Mouse (Mus musculus): Measurements from ENCODE around the gene Sf3a2. TPM values are rescaled to one million over a fixed set of nuclear protein-coding genes. Genes with fewer than 3 reads are reported as not detected.

Sf3a2 gene
- total and polyA plus RNA-seq, 2 experiments from 2014 or later, result 20.4 to 66.4 TPM

- H3K36me3 ChIP-seq (ENCODE audit: insufficient read depth), result peaks cover 97% of the 10 kb centered on the region
- no peaks in the 10 kb centered on the region for H3K9me3 ChIP-seq (ENCODE audit: low read length)
- no peak overlapping the region for H3K27ac ChIP-seq (ENCODE audit: low read depth, low read length)
- no peak for DNase-seq
- H3K4me1 ChIP-seq (ENCODE audit: insufficient read depth), result no peaks in the 10 kb centered on the region
- no peak for TF ChIP-seq CTCF (IDR thresholded peaks at IDR 0.05; ENCODE audit: low read depth)
- no peak overlapping the region for H3K9ac ChIP-seq
- H3K4me3 ChIP-seq (ENCODE audit: low read depth, low read length), result no peak overlapping the region
- ATAC-seq, result no peak
- no peak overlapping the region for H3K4me2 ChIP-seq (ENCODE audit: low read depth)
- no peaks in the 10 kb centered on the region for H3K27me3 ChIP-seq (ENCODE audit: insufficient read depth, low read length)
- 81% methylated on average over 2 of the region's 2 CpGs for WGBS
These were observed 10.5 kb upstream of the Sf3a2 start for GRCm38 (mm10) chr10:80787517-80787916.

- no peak overlapping the region for H3K4me2 ChIP-seq (ENCODE audit: low read depth)
- no peaks in the 10 kb centered on the region for H3K9me3 ChIP-seq (ENCODE audit: low read length)
- no peak for ATAC-seq
- H3K27ac ChIP-seq (ENCODE audit: low read depth, low read length), result no peak overlapping the region
- no peak for DNase-seq
- H3K4me3 ChIP-seq (ENCODE audit: low read depth, low read length), result no peak overlapping the region
- WGBS, result 90% methylated on average over 19 of the region's 19 CpGs
- TF ChIP-seq CTCF (IDR thresholded peaks at IDR 0.05; ENCODE audit: low read depth), result no peak
- no peaks in the 10 kb centered on the region for H3K27me3 ChIP-seq (ENCODE audit: insufficient read depth, low read length)
- no peaks in the 10 kb centered on the region for H3K4me1 ChIP-seq (ENCODE audit: insufficient read depth)
- H3K9ac ChIP-seq, result no peak overlapping the region
- H3K36me3 ChIP-seq (ENCODE audit: insufficient read depth), result peaks cover 95% of the 10 kb centered on the region
These were observed 7.1 kb upstream of the Sf3a2 start for GRCm38 (mm10) chr10:80790761-80791404.

- WGBS, result 82% methylated on average over 33 of the region's 33 CpGs
- no peaks in the 10 kb centered on the region for H3K27me3 ChIP-seq (ENCODE audit: insufficient read depth, low read length)
- no peak overlapping the region for H3K9ac ChIP-seq
- no peak for TF ChIP-seq CTCF (IDR thresholded peaks at IDR 0.05; ENCODE audit: low read depth)
- no peaks in the 10 kb centered on the region for H3K9me3 ChIP-seq (ENCODE audit: low read length)
- ATAC-seq (no peak), DNase-seq (no peak)
- no peak overlapping the region for H3K27ac ChIP-seq (ENCODE audit: low read depth, low read length)
- H3K4me3 ChIP-seq (ENCODE audit: low read depth, low read length), result no peak overlapping the region
- peaks cover 95% of the 10 kb centered on the region for H3K36me3 ChIP-seq (ENCODE audit: insufficient read depth)
- no peak overlapping the region for H3K4me2 ChIP-seq (ENCODE audit: low read depth)
- H3K4me1 ChIP-seq (ENCODE audit: insufficient read depth), result peaks cover under 1% of the 10 kb centered on the region; the same call in 1 of the 2 replicates
These were observed 6.4 kb upstream of the Sf3a2 start for GRCm38 (mm10) chr10:80791476-80792174.

- no peak for TF ChIP-seq CTCF (IDR thresholded peaks at IDR 0.05; ENCODE audit: low read depth)
These were observed 5.6 kb upstream of the Sf3a2 start for GRCm38 (mm10) chr10:80792175-80793032.

GRCm38 (mm10) chr10:80793033-80793784, 4.8 kb upstream of the Sf3a2 start:
- TF ChIP-seq CTCF (IDR thresholded peaks at IDR 0.05; ENCODE audit: low read depth), result no peak
- no peaks in the 10 kb centered on the region for H3K27me3 ChIP-seq (ENCODE audit: insufficient read depth, low read length)
- H3K4me2 ChIP-seq (ENCODE audit: low read depth), result no peak overlapping the region
- H3K4me3 ChIP-seq (ENCODE audit: low read depth, low read length), result no peak overlapping the region
- no peak for DNase-seq
- peaks cover 81% of the 10 kb centered on the region for H3K36me3 ChIP-seq (ENCODE audit: insufficient read depth)
- H3K27ac ChIP-seq (ENCODE audit: low read depth, low read length), result no peak overlapping the region
- H3K9ac ChIP-seq, result no peak overlapping the region
- no peak for ATAC-seq
- 89% methylated on average over 13 of the region's 13 CpGs for WGBS
- no peaks in the 10 kb centered on the region for H3K9me3 ChIP-seq (ENCODE audit: low read length)
- H3K4me1 ChIP-seq (ENCODE audit: insufficient read depth), result peaks cover 8% of the 10 kb centered on the region

More at GRCm38 (mm10) chr10:80792175-80793032, 5.6 kb upstream of the Sf3a2 start:
- Histone ChIP-seq H3K4me1 (ENCODE audit: insufficient read depth) (peaks cover 8% of the 10 kb centered on the region), H3K9ac (no peak overlapping the region), H3K36me3 (ENCODE audit: insufficient read depth) (peaks cover 89% of the 10 kb centered on the region), H3K4me3 (ENCODE audit: low read depth, low read length) (no peak overlapping the region), H3K27me3 (ENCODE audit: insufficient read depth, low read length) (no peaks in the 10 kb centered on the region), H3K27ac (ENCODE audit: low read depth, low read length) (no peak overlapping the region), H3K9me3 (ENCODE audit: low read length) (no peaks in the 10 kb centered on the region), H3K4me2 (ENCODE audit: low read depth) (no peak overlapping the region)
- no peak for ATAC-seq
- 69% methylated on average over 41 of the region's 41 CpGs for WGBS
- no peak for DNase-seq

GRCm38 (mm10) chr10:80793803-80794202, 4.2 kb upstream of the Sf3a2 start:
- Histone ChIP-seq H3K9ac (no peak overlapping the region), H3K27me3 (ENCODE audit: insufficient read depth, low read length) (no peaks in the 10 kb centered on the region), H3K9me3 (ENCODE audit: low read length) (no peaks in the 10 kb centered on the region), H3K4me1 (ENCODE audit: insufficient read depth) (peaks cover 8% of the 10 kb centered on the region), H3K4me2 (ENCODE audit: low read depth) (no peak overlapping the region), H3K36me3 (ENCODE audit: insufficient read depth) (peaks cover 75% of the 10 kb centered on the region), H3K27ac (ENCODE audit: low read depth, low read length) (no peak overlapping the region), H3K4me3 (ENCODE audit: low read depth, low read length) (no peak overlapping the region)
- TF ChIP-seq CTCF (IDR thresholded peaks at IDR 0.05; ENCODE audit: low read depth), result no peak
- ATAC-seq (no peak), DNase-seq (no peak)
- whole genome bisulfite sequencing, result 88% methylated on average over 4 of the region's 4 CpGs
